Mouse (Mus musculus) liver, embryonic 14.5 days (tissue): ENCODE results near the gene Lonp2.

Experiments used
- CTCF ChIP-seq: IDR thresholded peaks from 2 replicates; pipeline ENCODE4 v1.5.1; 2016; ENCODE audit warnings: antibody characterized with exemption, low read depth, control low read depth
- EP300 ChIP-seq: IDR thresholded peaks from 2 replicates; pipeline ENCODE4 v1.6.1; 2016; ENCODE audit warnings: antibody characterized with exemption, low read depth

DNA sequence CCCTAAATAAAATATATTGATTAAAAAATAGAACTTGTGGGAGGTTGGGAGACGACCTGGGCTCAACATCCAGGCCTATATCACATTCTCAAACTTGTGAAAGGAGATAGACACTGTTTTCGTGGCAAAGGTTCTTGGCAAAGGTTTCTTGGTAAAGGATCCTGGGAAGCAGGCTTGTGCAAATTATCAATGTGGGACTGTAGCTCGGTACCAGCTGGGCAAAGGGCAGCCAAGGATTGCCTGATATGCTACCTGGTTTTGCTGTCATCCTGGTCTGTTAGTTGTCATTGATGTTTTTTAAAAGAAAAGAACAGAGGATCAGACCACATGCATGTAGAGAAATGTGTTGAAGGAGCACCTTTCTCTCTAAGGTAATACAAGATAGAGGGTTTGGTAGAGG lies 23.5 kb upstream of the Lonp2 start:
- TF ChIP-seq CTCF, result no peak
- no peak for TF ChIP-seq EP300
